ENCODE assay signal across 9 mouse cellular contexts in genomic region chr2:137942753-137943152, GRCm38 (mm10).
DNase-seq lines count a peak whose midpoint lies in the region; ATAC-seq and TF ChIP-seq lines count a peak whose summit lies in the region.
"Had no signal": no experiment of that assay in that cellular context is flagged by ENCODE, and none has a peak within 500 bp of the region (broad histone marks: within the 10 kb centered on the region; RNA-seq: fewer than 3 reads in every experiment).

No protein-coding gene starts in this region.

- H3K9me3 ChIP-seq in forebrain, embryonic 10.5 days, result no peaks in the 10 kb centered on the region
- H3K9me3 ChIP-seq in lung, embryonic 14.5 days (ENCODE audit: low read depth, low read length), result no peaks in the 10 kb centered on the region
- H3K9me3 ChIP-seq: heart, embryonic 13.5 days had no signal

- intact Hi-C loops in heart, postnatal 25 days (cut with DNase I), result loop anchor here (5.0 to 10.0 kb wide), 6 partner anchors 210 to 1795 kb away; partner anchors contain the start of gene Jag1

- H3K27me3 ChIP-seq in forebrain, embryonic 10.5 days (ENCODE audit: poor library complexity, severe bottlenecking), result no peaks in the 10 kb centered on the region
- no peaks in the 10 kb centered on the region for H3K27me3 ChIP-seq in lung, embryonic 14.5 days (ENCODE audit: insufficient read depth, low read length)
- H3K27me3 ChIP-seq: heart, embryonic 13.5 days had no signal

- no peaks in the 10 kb centered on the region for H3K36me3 ChIP-seq in forebrain, embryonic 10.5 days (replicated peaks)
- H3K36me3 ChIP-seq in lung, embryonic 14.5 days (ENCODE audit: insufficient read depth), result no peaks in the 10 kb centered on the region
- H3K36me3 ChIP-seq: heart, embryonic 13.5 days had no signal

- TF ChIP-seq CTCF in lung, embryonic 14.5 days (IDR thresholded peaks at IDR 0.05; ENCODE audit: low read depth), result peak; percentile 86

- WGBS in forebrain, embryonic 10.5 days, result 7% methylated on average over 7 of the region's 7 CpGs
- 5% methylated on average over 7 of the region's 7 CpGs for WGBS in lung, embryonic 14.5 days

- H3K27ac ChIP-seq in forebrain, embryonic 10.5 days, result no peak overlapping the region
- H3K27ac ChIP-seq in lung, embryonic 14.5 days (ENCODE audit: low read depth), result no peak overlapping the region
- H3K27ac ChIP-seq: heart, embryonic 13.5 days had no signal

- peak; percentile 73 for ATAC-seq in lung, embryonic 14.5 days (ENCODE audit: insufficient read depth)

- peaks cover 17% of the 10 kb centered on the region for H3K4me1 ChIP-seq in forebrain, embryonic 10.5 days
- no peaks in the 10 kb centered on the region for H3K4me1 ChIP-seq in lung, embryonic 14.5 days (ENCODE audit: insufficient read depth)

- DNase-seq in ES-CJ7 (ENCODE audit: low read depth, low spot score), result peak; percentile 68
- DNase-seq in brain, adult 2 months (ENCODE audit: low read depth, low spot score), result peak; percentile 90
- peak; percentile 73 for DNase-seq in forebrain, embryonic 10.5 days (ENCODE audit: extremely low spot score, low spot score)
- peak; percentile 24 for DNase-seq in heart, postnatal 25 days (ENCODE audit: low spot score)
- DNase-seq in layer of hippocampus, adult 18-20 months (ENCODE audit: low spot score in 2 of 2), result peak; percentile 79 to 95
- peak; percentile 98 for DNase-seq in lung, embryonic 14.5 days
- DNase-seq in ovary, postnatal 36 days (ENCODE audit: low spot score), result peak; percentile 36
- DNase-seq in urinary bladder, postnatal 36 days (ENCODE audit: low spot score in 2 of 2), result peak; percentile 66 to 76

- H3K9ac ChIP-seq in lung, embryonic 14.5 days, result no peak overlapping the region
- H3K9ac ChIP-seq: heart, embryonic 13.5 days had no signal

- H3K4me2 ChIP-seq in lung, embryonic 14.5 days, result no peak overlapping the region
- H3K4me2 ChIP-seq: heart, embryonic 13.5 days had no signal

- H3K4me3 ChIP-seq in forebrain, embryonic 10.5 days, result no peak overlapping the region
- no peak overlapping the region for H3K4me3 ChIP-seq in lung, embryonic 14.5 days (ENCODE audit: low read depth, low read length)
- H3K4me3 ChIP-seq: heart, embryonic 13.5 days had no signal

Comparison
In these comparisons a context has a peak if more than half of its experiments do, and no peak if none do; other contexts are left out.
1. DNase-seq: peak in every context shown above with its lines; median percentile 98 in lung, embryonic 14.5 days; 90 in brain, adult 2 months; 87 in layer of hippocampus, adult 18-20 months; 73 in forebrain, embryonic 10.5 days; 71 in urinary bladder, postnatal 36 days; 68 in ES-CJ7; 36 in ovary, postnatal 36 days; 24 in heart, postnatal 25 days.